Comparison of ENCODE assay signal across 11 mouse cellular contexts in the genomic region with DNA sequence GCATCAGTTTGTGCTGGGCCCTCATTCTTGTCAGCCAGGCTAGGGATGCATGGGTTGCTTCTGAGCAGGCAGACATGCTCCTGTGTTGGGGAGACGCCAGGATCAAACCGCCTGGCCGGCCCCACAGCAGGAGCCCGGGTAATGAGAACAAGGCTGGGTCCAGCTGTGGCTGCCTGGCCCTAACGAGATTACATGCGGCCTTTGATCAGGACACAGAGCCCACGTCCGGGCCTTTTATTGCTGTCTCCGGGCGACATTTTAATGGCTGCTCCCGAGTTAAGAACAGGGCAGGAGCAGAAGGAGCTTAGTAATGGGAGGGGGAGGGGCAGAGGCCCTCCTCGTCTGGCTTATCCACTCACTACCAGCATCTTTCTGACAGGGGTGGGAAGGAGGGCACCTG. TPM values are rescaled to one million over a fixed set of nuclear protein-coding genes. Genes with fewer than 3 reads are reported as not detected.
DNase-seq lines count a peak whose midpoint lies in the region; ATAC-seq lines count a peak whose summit lies in the region.
"Had no signal": no experiment of that assay in that cellular context is flagged by ENCODE, and none has a peak within 500 bp of the region (broad histone marks: within the 10 kb centered on the region; RNA-seq: fewer than 3 reads in every experiment).

No protein-coding gene starts in this region.

- no peak overlapping the region for H3K27ac ChIP-seq in kidney, embryonic 16.5 days (ENCODE audit: low read length)
- no peak overlapping the region for H3K27ac ChIP-seq in embryonic facial prominence, embryonic 13.5 days
- peak overlapping the region; percentile 65 for H3K27ac ChIP-seq in intestine, embryonic 16.5 days (ENCODE audit: low read length)
- no peak overlapping the region for H3K27ac ChIP-seq in neural tube, embryonic 14.5 days (ENCODE audit: low read depth, low read length)

- no peak overlapping the region for H3K4me2 ChIP-seq in kidney, embryonic 16.5 days (replicated peaks; ENCODE audit: low read depth, low read length)
- no peak overlapping the region for H3K4me2 ChIP-seq in embryonic facial prominence, embryonic 13.5 days
- no peak overlapping the region for H3K4me2 ChIP-seq in intestine, embryonic 16.5 days (ENCODE audit: low read depth, low read length)
- H3K4me2 ChIP-seq in neural tube, embryonic 14.5 days (ENCODE audit: low read depth, low read length) = no peak overlapping the region

- 14% methylated on average over 12 of the region's 12 CpGs for WGBS in kidney, embryonic 16.5 days
- WGBS in embryonic facial prominence, embryonic 13.5 days = 15% methylated on average over 12 of the region's 12 CpGs
- 17% methylated on average over 12 of the region's 12 CpGs for WGBS in intestine, embryonic 16.5 days
- 3% methylated on average over 11 of the region's 12 CpGs for WGBS in neural tube, embryonic 14.5 days

- H3K9me3 ChIP-seq in kidney, embryonic 16.5 days (ENCODE audit: low read length) = peaks cover 11% of the 10 kb centered on the region
- H3K9me3 ChIP-seq in embryonic facial prominence, embryonic 13.5 days = peaks cover 11% of the 10 kb centered on the region; the same call in 1 of the 2 replicates
- H3K9me3 ChIP-seq in intestine, embryonic 16.5 days (ENCODE audit: control insufficient read depth, low read length) = peaks cover 9% of the 10 kb centered on the region; the same call in 1 of the 2 replicates
- H3K9me3 ChIP-seq in neural tube, embryonic 14.5 days (ENCODE audit: control insufficient read depth, low read length) = no peaks in the 10 kb centered on the region

- DNase-seq in kidney, postnatal 10 days = peak; percentile 53
- DNase-seq in ovary, postnatal 14 days (ENCODE audit: low spot score) = no peak
- no peak for DNase-seq in right cerebral cortex, adult 2 months (ENCODE audit: low spot score in 2 of 2)
- no peak for DNase-seq in thymus, postnatal 10 days (ENCODE audit: low spot score in 2 of 2)
- DNase-seq: heart, postnatal 10 days; layer of hippocampus, adult 9-11 months had no signal

- H3K4me3 ChIP-seq in kidney, embryonic 16.5 days (ENCODE audit: low read length) = no peak overlapping the region
- no peak overlapping the region for H3K4me3 ChIP-seq in embryonic facial prominence, embryonic 13.5 days
- no peak overlapping the region for H3K4me3 ChIP-seq in intestine, embryonic 16.5 days (ENCODE audit: low read length)
- H3K4me3 ChIP-seq in neural tube, embryonic 14.5 days (ENCODE audit: low read depth, low read length) = no peak overlapping the region
- H3K4me3 ChIP-seq: megakaryocyte, embryonic 14.5 days had no signal

- no peak for ATAC-seq in kidney, embryonic 16.5 days (ENCODE audit: low FRiP score, low TSS enrichment)
- no peak for ATAC-seq in embryonic facial prominence, embryonic 13.5 days (ENCODE audit: insufficient number of reproducible peaks, insufficient read depth, low FRiP score, low TSS enrichment, low read depth)
- peak; percentile 85 for ATAC-seq in intestine, embryonic 16.5 days
- ATAC-seq in neural tube, embryonic 14.5 days (ENCODE audit: low read depth) = peak; percentile 26; the same call in 1 of the 2 replicates

- peaks cover 9% of the 10 kb centered on the region; the same call in 1 of the 2 replicates for H3K27me3 ChIP-seq in kidney, embryonic 16.5 days (ENCODE audit: insufficient read depth, low read length)
- no peaks in the 10 kb centered on the region for H3K27me3 ChIP-seq in embryonic facial prominence, embryonic 13.5 days
- no peaks in the 10 kb centered on the region for H3K27me3 ChIP-seq in intestine, embryonic 16.5 days (replicated peaks; ENCODE audit: control insufficient read depth, insufficient read depth, low read length)
- H3K27me3 ChIP-seq in neural tube, embryonic 14.5 days (ENCODE audit: control insufficient read depth, insufficient read depth, low read length) = no peaks in the 10 kb centered on the region

- H3K9ac ChIP-seq in kidney, embryonic 16.5 days (replicated peaks; ENCODE audit: low read length) = no peak overlapping the region
- H3K9ac ChIP-seq in embryonic facial prominence, embryonic 13.5 days = 0 out of 2 replicates have a peak overlapping the region, but pooled peaks have one; percentile 22
- H3K9ac ChIP-seq in intestine, embryonic 16.5 days (ENCODE audit: low read depth, low read length) = 0 out of 2 replicates have a peak overlapping the region, but pooled peaks have one; percentile 33
- no peak overlapping the region for H3K9ac ChIP-seq in neural tube, embryonic 14.5 days (replicated peaks; ENCODE audit: low read depth, low read length)

- peaks cover 15% of the 10 kb centered on the region for H3K4me1 ChIP-seq in kidney, embryonic 16.5 days (ENCODE audit: insufficient read depth, low read length)
- H3K4me1 ChIP-seq in embryonic facial prominence, embryonic 13.5 days = 0 out of 2 replicates have a peak, but pooled peaks cover 4% of the 10 kb centered on the region
- peaks cover 26% of the 10 kb centered on the region for H3K4me1 ChIP-seq in intestine, embryonic 16.5 days (ENCODE audit: control insufficient read depth, insufficient read depth, low read length)
- H3K4me1 ChIP-seq in neural tube, embryonic 14.5 days (ENCODE audit: control insufficient read depth, insufficient read depth, low read length) = peaks cover 11% of the 10 kb centered on the region; the same call in 1 of the 2 replicates

- H3K36me3 ChIP-seq in kidney, embryonic 16.5 days (ENCODE audit: insufficient read depth, low read length) = peaks cover 42% of the 10 kb centered on the region
- H3K36me3 ChIP-seq in embryonic facial prominence, embryonic 13.5 days = peaks cover 66% of the 10 kb centered on the region
- H3K36me3 ChIP-seq in intestine, embryonic 16.5 days (ENCODE audit: control insufficient read depth, insufficient read depth, low read length) = peaks cover 37% of the 10 kb centered on the region
- H3K36me3 ChIP-seq in neural tube, embryonic 14.5 days (ENCODE audit: control insufficient read depth, insufficient read depth, low read length) = peaks cover 28% of the 10 kb centered on the region

RNA-seq across cellular contexts. Expression of gene Armh1, which starts 20.5 kb away (rescaled TPM):
- 0.23 and 0.39 TPM in 2 replicates for polyA plus RNA-seq in kidney, embryonic 16.5 days (2015; fragmentation: Nextera tagmentation; extraction: Ambion mirVana)
- 1.4 and 1.6 TPM in 2 replicates for polyA plus RNA-seq in embryonic facial prominence, embryonic 13.5 days (2015; fragmentation: Nextera tagmentation; extraction: Ambion mirVana)
- 0.40 and 0.47 TPM in 2 replicates for polyA plus RNA-seq in intestine, embryonic 16.5 days (2015; fragmentation: Nextera tagmentation; extraction: Ambion mirVana)
- 0.46 and 0.86 TPM in 2 replicates for polyA plus RNA-seq in neural tube, embryonic 14.5 days (2014; fragmentation: Nextera tagmentation; extraction: Ambion mirVana)

RNA-seq across cellular contexts. Expression of gene Tmem53, which starts 20.7 kb away (rescaled TPM):
- polyA plus RNA-seq in kidney, embryonic 16.5 days (2015; fragmentation: Nextera tagmentation; extraction: Ambion mirVana) = 16.5 and 19.9 TPM in 2 replicates
- 14.9 and 17.5 TPM in 2 replicates for polyA plus RNA-seq in embryonic facial prominence, embryonic 13.5 days (2015; fragmentation: Nextera tagmentation; extraction: Ambion mirVana)
- 11.2 and 11.8 TPM in 2 replicates for polyA plus RNA-seq in intestine, embryonic 16.5 days (2015; fragmentation: Nextera tagmentation; extraction: Ambion mirVana)
- polyA plus RNA-seq in neural tube, embryonic 14.5 days (2014; fragmentation: Nextera tagmentation; extraction: Ambion mirVana) = 6.4 and 7.3 TPM in 2 replicates

Comparison
In these comparisons a context has a peak if more than half of its experiments do, and no peak if none do; other contexts are left out.
1. ATAC-seq: peak in intestine, embryonic 16.5 days (single experiment) and neural tube, embryonic 14.5 days (single experiment); none in kidney, embryonic 16.5 days (single experiment) and embryonic facial prominence, embryonic 13.5 days (single experiment).
2. H3K9ac ChIP-seq: peak in embryonic facial prominence, embryonic 13.5 days (single experiment) and intestine, embryonic 16.5 days (single experiment); none in kidney, embryonic 16.5 days (single experiment) and neural tube, embryonic 14.5 days (single experiment).